Mouse (Mus musculus): ENCODE data around the gene Cul5.

Gene Cul5

GRCm38 (mm10) chr9:53669680-53670219, at the start of gene Cul5:
Cul5 (minus strand) TSS chr9:53670014.
- peak; percentile 16 for DNase-seq (ENCODE audit: low read depth, low spot score)

- peak; percentile 93 for DNase-seq (ENCODE audit: low read depth, low spot score)
Measured at GRCm38 (mm10) chr9:53705992-53706696, 36.3 kb upstream of the Cul5 start, which contains the start of gene Rab39. Rab39 (minus strand) TSS chr9:53706232.

- peak; percentile 23 for DNase-seq (ENCODE audit: low read depth, low spot score)
Measured at GRCm38 (mm10) chr9:53705491-53705991, 35.7 kb upstream of the Cul5 start.

GRCm38 (mm10) chr9:53702991-53703390, 33.2 kb upstream of the Cul5 start:
- no peak for DNase-seq (ENCODE audit: low read depth, low spot score)

GRCm38 (mm10) chr9:53700496-53700895, 30.7 kb upstream of the Cul5 start:
- DNase-seq (ENCODE audit: low read depth, low spot score): no peak

GRCm38 (mm10) chr9:53695846-53696245, 26.0 kb upstream of the Cul5 start:
- DNase-seq (ENCODE audit: low read depth, low spot score): no peak

GRCm38 (mm10) chr9:53693718-53694117, 23.9 kb upstream of the Cul5 start:
- DNase-seq (ENCODE audit: low read depth, low spot score): no peak

- DNase-seq (ENCODE audit: low read depth, low spot score): no peak
Measured at GRCm38 (mm10) chr9:53691745-53692670, 22.2 kb upstream of the Cul5 start.

- DNase-seq (ENCODE audit: low read depth, low spot score): no peak
Measured at GRCm38 (mm10) chr9:53680851-53681250, 11.0 kb upstream of the Cul5 start.

- no peak for DNase-seq (ENCODE audit: low read depth, low spot score)
Measured at GRCm38 (mm10) chr9:53676921-53677320, 7.1 kb upstream of the Cul5 start.

- peak; percentile 71 for DNase-seq (ENCODE audit: low read depth, low spot score)
Measured at GRCm38 (mm10) chr9:53673571-53673970, 3.8 kb upstream of the Cul5 start.

- peak; percentile 95 for DNase-seq (ENCODE audit: low read depth, low spot score)
Measured at GRCm38 (mm10) chr9:53667020-53667669, 2.7 kb downstream of the Cul5 start.

GRCm38 (mm10) chr9:53666665-53667019, 3.2 kb downstream of the Cul5 start:
- DNase-seq (ENCODE audit: low read depth, low spot score): no peak

GRCm38 (mm10) chr9:53665428-53665827, 4.4 kb downstream of the Cul5 start:
- DNase-seq (ENCODE audit: low read depth, low spot score): no peak

GRCm38 (mm10) chr9:53664819-53665218, 5.0 kb downstream of the Cul5 start:
- DNase-seq (ENCODE audit: low read depth, low spot score): no peak

- DNase-seq (ENCODE audit: low read depth, low spot score): no peak
Measured at GRCm38 (mm10) chr9:53634796-53635195, 35.0 kb downstream of the Cul5 start.

GRCm38 (mm10) chr9:53615246-53615645, 54.6 kb downstream of the Cul5 start:
- no peak for DNase-seq (ENCODE audit: low read depth, low spot score)

- no peak for DNase-seq (ENCODE audit: low read depth, low spot score)
Measured at GRCm38 (mm10) chr9:53614286-53614685, 55.5 kb downstream of the Cul5 start.

GRCm38 (mm10) chr9:53609968-53610781, 59.6 kb downstream of the Cul5 start, which contains the start of gene Acat1:
Acat1 (minus strand) TSS chr9:53610382.
- DNase-seq (ENCODE audit: low read depth, low spot score): peak; percentile 92

- DNase-seq (ENCODE audit: low read depth, low spot score): no peak
Measured at GRCm38 (mm10) chr9:53609306-53609967, 60.4 kb downstream of the Cul5 start.
